Mouse (Mus musculus) layer of hippocampus, postnatal 10 days (tissue): Measurements from ENCODE around the gene Otogl. TPM values are rescaled to one million over a fixed set of nuclear protein-coding genes. Genes with fewer than 3 reads are reported as not detected.

Experiments used
- DNase-seq, 2 experiments: peaks; one replicate each; pipeline ENCODE4 v3.0.0; 2021; ENCODE audit warnings: low spot score in 2 of 2
- long read RNA-seq: library from polyadenylated mRNA; stranded (forward); transcript quantifications from one replicate; pipeline ENCODE4 v2.0.0, GENCODE M21; 2023
- total RNA-seq, 2 experiments: library from RNA; stranded (reverse); gene quantifications; 2 replicates each; pipeline ENCODE4 v1.2.3; 2021

Gene Otogl
- 1 to 10 TPM; 1.1 to 1.5 TPM for total RNA-seq
- long read RNA-seq, partial matches to known transcripts = 0 of 1 reads
- long read RNA-seq, other reads (novel, unspliced or antisense) = 1 of 1 reads

- no peak for DNase-seq
Measured at GRCm38 (mm10) chr10:107912084-107912573, at the start of gene Otogl. Gene Otogl, minus strand, starts transcription at chr10:107912134.

- no peak for DNase-seq
Measured at GRCm38 (mm10) chr10:107956588-107956987, 44.7 kb upstream of the Otogl start.

- DNase-seq = no peak
Measured at GRCm38 (mm10) chr10:107954444-107954843, 42.5 kb upstream of the Otogl start.

GRCm38 (mm10) chr10:107951596-107951995 lies 39.7 kb upstream of the Otogl start:
- DNase-seq = no peak

- DNase-seq = no peak
Measured at GRCm38 (mm10) chr10:107949945-107950344, 38.0 kb upstream of the Otogl start.

- DNase-seq = no peak
Measured at GRCm38 (mm10) chr10:107948647-107949046, 36.7 kb upstream of the Otogl start.

- no peak for DNase-seq
Measured at GRCm38 (mm10) chr10:107948038-107948437, 36.1 kb upstream of the Otogl start.

GRCm38 (mm10) chr10:107946348-107946747 lies 34.4 kb upstream of the Otogl start:
- DNase-seq = no peak

GRCm38 (mm10) chr10:107943859-107944258 lies 31.9 kb upstream of the Otogl start:
- DNase-seq = no peak

GRCm38 (mm10) chr10:107941188-107941900 lies 29.4 kb upstream of the Otogl start:
- no peak for DNase-seq

GRCm38 (mm10) chr10:107940302-107940701 lies 28.4 kb upstream of the Otogl start:
- DNase-seq = no peak

GRCm38 (mm10) chr10:107939821-107940220 lies 27.9 kb upstream of the Otogl start:
- DNase-seq = no peak

GRCm38 (mm10) chr10:107934055-107934454 lies 22.1 kb upstream of the Otogl start:
- no peak for DNase-seq

GRCm38 (mm10) chr10:107933527-107933926 lies 21.6 kb upstream of the Otogl start:
- no peak for DNase-seq

GRCm38 (mm10) chr10:107931833-107932828 lies 20.2 kb upstream of the Otogl start:
- peak; percentile 51 to 67 for DNase-seq

- no peak for DNase-seq
Measured at GRCm38 (mm10) chr10:107930471-107931021, 18.6 kb upstream of the Otogl start.

- no peak for DNase-seq
Measured at GRCm38 (mm10) chr10:107925306-107925705, 13.4 kb upstream of the Otogl start.

- DNase-seq = no peak
Measured at GRCm38 (mm10) chr10:107923860-107924259, 11.9 kb upstream of the Otogl start.

GRCm38 (mm10) chr10:107922750-107923149 lies 10.8 kb upstream of the Otogl start:
- peak; percentile 20 to 43 for DNase-seq

GRCm38 (mm10) chr10:107921549-107921948 lies 9.6 kb upstream of the Otogl start:
- DNase-seq = no peak

GRCm38 (mm10) chr10:107921134-107921533 lies 9.2 kb upstream of the Otogl start:
- DNase-seq = no peak
